Mouse (Mus musculus): ENCODE measurements around the gene Syt17.

DNA sequence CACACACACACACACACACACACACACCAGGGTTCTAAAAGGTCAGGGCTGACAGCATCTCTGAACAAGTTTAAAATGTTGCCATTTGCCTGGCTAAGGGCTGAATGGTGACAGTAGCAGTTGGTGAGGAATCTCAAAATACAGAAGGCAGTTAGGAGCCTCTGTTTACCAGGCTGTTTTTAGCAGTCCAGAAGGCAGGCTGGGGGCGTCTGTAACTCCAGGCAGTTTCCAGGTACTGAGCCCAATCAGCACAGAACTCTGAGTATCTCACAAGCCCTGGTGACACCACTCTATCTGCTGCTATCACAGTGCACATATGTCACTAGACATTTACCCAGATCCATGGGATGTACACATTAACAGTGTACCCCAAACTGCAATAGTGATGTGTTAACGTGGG, 19.1 kb downstream of the Syt17 start:
- TF ChIP-seq CHD2 (IDR thresholded peaks at IDR 0.05; ENCODE audit: low read depth, low read length) (no peak), ZC3H11A (IDR thresholded peaks at IDR 0.05; ENCODE audit: borderline replicate concordance, low read depth, low read length) (no peak), HCFC1 (IDR thresholded peaks at IDR 0.05; ENCODE audit: borderline replicate concordance, insufficient read depth, low read length) (no peak), ZNF384 (IDR thresholded peaks at IDR 0.05; ENCODE audit: low read depth, low read length) (no peak), MAFK (IDR thresholded peaks at IDR 0.05; ENCODE audit: insufficient read depth, low read depth, low read length) (no peak)
